Mouse (Mus musculus) splenic B cell, adult 2 months (primary cell): ENCODE measurements around the gene Kcnj12.

Experiments
- DNase-seq: peaks from one replicate; pipeline ENCODE4 v3.0.0-alpha.2; 2011; ENCODE audit warnings: low read depth, low spot score
- H3K27me3 ChIP-seq: 2 replicates; pipeline ENCODE4 v1.6.1; 2012; ENCODE audit warnings: mild to moderate bottlenecking, low read length, moderate library complexity, mixed read lengths; ENCODE audit not compliant: control insufficient read depth, poor library complexity, insufficient read depth, severe bottlenecking
- H3K36me3 ChIP-seq: 2 replicates; pipeline ENCODE4 v1.6.1; 2012; ENCODE audit warnings: mild to moderate bottlenecking, low read length, moderate library complexity, mixed read lengths; ENCODE audit not compliant: control insufficient read depth, poor library complexity, insufficient read depth, severe bottlenecking

Gene Kcnj12

DNA sequence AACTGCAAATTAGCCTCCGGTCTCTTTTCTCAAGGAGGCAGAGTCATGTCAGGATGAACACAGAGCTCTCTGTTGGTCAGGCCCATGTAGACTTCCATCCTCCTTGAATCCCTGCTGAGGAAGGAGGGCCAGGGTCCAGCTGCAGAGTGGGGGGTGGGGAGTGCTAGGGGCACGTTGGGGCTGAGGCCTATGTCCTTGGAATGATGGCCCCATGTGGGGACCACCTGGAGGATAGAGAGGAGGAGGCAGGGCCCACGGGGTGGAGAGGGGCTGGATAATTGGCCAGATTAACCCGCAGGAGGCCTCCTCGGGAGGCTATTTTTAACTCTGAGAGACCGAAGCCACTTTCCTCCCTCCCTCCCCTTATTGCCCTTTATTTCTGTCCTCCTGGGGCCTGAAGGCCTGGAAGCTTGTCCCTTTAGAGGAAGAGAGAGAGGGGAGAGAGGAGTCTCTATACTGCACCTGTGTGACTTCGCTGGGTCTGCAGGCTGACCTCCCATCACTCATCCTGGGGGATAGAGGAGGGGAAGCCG, 5.4 kb upstream of the Kcnj12 start:
- Histone ChIP-seq H3K36me3 (no peaks in the 10 kb centered on the region), H3K27me3 (no peaks in the 10 kb centered on the region)
- DNase-seq, result no peak

DNA sequence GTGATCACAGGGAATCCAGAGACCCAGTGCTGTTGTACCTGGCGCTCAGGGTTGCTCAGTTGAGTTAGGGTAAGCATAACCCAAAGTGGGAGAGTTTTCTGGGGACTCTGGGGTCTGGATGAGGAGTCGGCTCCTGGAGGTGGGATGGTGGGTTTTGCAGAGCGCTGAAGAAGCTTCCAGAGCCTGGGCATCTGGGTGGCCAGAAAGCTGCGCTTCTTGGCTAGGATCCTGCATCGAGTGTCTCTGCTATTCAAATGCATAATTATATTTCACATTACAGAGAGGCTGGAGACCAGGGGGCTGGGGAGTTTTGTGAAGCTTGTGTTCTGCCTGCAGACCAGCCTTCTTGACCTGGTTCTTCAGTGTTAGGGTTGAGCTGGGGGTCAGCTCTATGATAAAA, 1.2 kb upstream of the Kcnj12 start:
- Histone ChIP-seq H3K36me3 (no peaks in the 10 kb centered on the region), H3K27me3 (no peaks in the 10 kb centered on the region)
- no peak for DNase-seq

DNA sequence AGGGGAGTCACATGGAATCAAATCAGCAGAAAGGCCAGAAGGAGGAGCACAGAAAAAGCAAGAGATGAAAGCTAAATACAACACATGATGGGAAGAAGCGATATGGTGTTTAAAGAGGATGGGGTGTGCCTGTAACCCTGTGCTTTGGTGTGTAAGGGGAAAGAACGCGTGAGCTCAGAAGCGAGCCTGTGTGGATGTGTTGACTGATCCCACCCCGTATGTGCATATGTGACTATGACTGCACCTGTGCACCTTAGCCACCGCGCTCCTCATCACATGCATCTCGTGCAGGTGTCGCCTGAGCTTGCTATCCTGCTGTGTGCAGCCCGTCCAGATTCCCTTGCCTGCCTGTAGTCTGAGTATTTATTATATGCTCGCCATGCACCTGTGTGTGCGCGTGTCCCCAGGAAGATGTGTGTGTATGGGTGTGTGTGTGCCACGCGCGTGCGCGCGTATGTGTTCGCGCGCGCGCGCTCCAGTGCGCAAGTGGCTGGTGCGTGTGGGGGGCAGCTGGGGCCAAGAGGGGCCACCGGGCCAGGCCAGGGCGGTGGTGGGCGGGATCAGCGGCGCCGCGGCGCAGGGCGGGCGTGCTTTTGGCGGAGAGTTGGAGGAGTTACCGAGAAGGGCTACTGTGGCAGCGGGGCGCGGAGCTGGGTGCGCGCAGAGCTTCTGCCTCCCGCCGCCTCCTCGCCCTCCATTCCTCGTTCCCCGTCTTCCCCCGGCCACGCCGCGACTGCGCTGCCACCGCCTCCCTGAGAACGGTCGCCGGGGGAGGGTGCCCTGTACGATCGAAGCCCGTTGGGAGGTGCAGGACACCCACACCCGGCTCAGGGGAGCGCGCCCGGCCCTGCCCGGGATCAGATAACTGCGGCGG, 451 bp upstream of the Kcnj12 start:
- Histone ChIP-seq H3K27me3 (no peaks in the 10 kb centered on the region), H3K36me3 (no peaks in the 10 kb centered on the region)
- no peak for DNase-seq

DNA sequence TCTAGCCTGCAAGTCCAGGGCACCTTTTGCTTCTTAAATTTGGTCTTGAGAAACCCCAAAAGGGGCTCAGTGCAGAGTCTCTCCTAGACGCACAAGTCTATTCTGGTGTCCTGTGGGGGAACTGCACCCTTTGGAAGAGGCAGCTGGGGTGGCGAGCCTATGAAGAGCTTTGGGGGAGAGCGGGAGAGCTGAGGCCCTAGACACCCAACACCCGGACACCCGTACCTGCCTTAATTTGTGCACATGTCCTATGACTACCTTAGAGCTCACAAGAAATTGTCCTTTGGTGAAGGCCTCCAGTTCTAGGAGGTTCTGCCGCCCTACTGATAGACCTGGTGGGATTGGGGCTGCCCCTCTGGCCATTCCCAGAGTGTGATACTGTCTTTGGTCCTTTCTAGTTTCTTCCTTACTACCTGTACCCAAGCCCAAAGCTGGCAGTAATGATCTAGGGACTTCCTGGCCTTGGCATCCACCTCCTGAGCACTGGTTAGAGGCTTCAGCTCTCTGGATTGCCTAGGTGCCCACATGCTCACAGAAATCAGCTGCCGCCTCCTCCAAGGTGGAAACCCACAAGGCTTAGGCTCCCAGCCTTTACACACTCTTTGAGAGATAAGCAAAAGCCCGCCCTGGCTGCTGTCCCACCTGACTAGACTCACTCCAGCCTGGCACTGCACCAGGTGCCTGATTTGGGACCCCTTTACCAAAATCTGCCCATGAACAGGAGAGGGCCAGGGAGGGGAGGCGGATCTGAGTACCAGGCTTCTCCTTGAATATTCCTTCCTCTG, 1.2 kb downstream of the Kcnj12 start:
- Histone ChIP-seq H3K36me3 (no peaks in the 10 kb centered on the region), H3K27me3 (no peaks in the 10 kb centered on the region)
- DNase-seq, result no peak

DNA sequence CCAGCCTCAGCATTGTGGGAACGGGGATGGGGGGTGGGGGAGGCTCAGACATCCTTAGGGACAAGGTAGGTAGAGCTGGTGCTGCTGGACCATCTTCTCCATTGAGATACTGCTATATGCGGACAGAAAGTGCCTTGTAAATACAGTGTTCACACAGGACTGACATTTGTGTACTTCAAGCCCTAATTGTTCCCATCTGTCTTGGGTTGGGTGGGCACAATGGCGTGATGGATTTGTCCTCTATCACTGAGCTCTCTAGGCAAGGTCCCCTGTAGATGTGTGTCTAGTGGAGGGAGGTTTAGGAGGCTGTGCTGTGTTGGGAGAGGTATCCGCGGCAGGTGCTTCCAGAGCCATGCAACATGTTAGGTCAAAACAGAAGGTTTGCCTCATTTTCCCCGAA, 2.0 kb downstream of the Kcnj12 start:
- H3K27me3 ChIP-seq, result no peaks in the 10 kb centered on the region
- H3K36me3 ChIP-seq, result no peaks in the 10 kb centered on the region
- DNase-seq, result no peak

GRCm38 (mm10) chr11:61024996-61025395, 2.6 kb downstream of the Kcnj12 start:
- Histone ChIP-seq H3K27me3 (no peaks in the 10 kb centered on the region), H3K36me3 (no peaks in the 10 kb centered on the region)
- DNase-seq, result no peak

DNA sequence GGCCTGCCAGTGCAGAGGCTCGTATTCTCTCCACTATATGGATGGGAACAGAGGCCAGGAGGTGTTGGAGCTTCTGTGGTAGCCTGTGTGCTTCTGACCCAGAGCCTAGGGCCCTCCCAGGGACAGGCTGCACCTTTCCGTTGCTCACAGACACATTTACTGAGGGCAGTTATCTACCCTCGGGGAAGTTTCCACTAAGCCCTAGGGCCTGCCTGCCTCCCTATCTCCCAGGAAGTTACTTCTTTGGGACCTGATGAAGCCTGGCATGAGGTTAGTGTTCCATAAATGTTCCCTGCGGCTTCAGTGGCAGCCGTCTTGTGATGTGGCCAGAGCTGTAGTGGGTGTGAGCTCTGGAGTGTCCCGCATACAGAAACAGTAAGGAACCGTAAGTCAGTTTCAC, 3.2 kb downstream of the Kcnj12 start:
- no peaks in the 10 kb centered on the region for H3K27me3 ChIP-seq
- H3K36me3 ChIP-seq, result no peaks in the 10 kb centered on the region
- no peak for DNase-seq

DNA sequence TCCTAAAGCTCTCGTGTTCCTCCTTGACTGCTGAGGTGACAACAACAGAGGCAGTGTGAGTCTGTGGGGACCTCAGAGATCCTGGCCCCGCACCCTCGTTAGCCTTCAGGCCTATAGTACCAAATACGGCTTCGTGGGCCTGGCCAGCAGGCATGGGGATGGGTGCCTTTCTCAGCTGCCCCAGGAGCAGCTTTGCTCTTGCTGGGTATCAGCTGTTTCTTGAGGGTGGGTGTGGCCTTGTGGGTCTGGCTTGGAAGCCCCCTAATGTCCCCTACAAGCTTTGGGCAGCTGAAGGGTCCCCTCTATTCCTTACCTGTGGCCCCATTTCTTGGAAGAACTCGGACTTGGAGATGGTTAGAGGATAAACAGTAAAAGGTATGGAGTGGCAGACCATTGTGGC, 4.0 kb downstream of the Kcnj12 start:
- Histone ChIP-seq H3K27me3 (no peaks in the 10 kb centered on the region), H3K36me3 (no peaks in the 10 kb centered on the region)
- DNase-seq, result no peak

DNA sequence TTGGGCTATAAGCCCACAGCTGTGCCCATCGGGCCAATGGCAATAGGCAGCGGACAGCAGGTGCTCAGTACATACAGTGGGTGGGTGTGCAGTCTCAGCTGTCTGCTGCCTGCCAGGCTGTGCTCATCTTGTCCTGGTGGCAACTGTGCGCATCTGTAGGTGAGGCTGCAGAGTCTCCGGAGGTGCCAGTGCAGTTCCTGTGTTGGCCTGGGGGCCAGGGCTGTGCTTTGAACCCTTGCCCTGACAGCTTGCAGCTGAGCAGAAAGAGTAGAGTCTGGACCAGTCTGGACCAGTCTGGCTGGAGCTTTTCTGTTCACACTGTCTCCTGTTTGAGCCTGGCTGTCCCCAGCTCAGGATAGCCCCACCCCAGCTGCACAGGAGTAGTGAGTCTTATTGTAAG, 4.8 kb downstream of the Kcnj12 start:
- no peaks in the 10 kb centered on the region for H3K36me3 ChIP-seq
- no peak for DNase-seq
- H3K27me3 ChIP-seq, result no peaks in the 10 kb centered on the region

DNA sequence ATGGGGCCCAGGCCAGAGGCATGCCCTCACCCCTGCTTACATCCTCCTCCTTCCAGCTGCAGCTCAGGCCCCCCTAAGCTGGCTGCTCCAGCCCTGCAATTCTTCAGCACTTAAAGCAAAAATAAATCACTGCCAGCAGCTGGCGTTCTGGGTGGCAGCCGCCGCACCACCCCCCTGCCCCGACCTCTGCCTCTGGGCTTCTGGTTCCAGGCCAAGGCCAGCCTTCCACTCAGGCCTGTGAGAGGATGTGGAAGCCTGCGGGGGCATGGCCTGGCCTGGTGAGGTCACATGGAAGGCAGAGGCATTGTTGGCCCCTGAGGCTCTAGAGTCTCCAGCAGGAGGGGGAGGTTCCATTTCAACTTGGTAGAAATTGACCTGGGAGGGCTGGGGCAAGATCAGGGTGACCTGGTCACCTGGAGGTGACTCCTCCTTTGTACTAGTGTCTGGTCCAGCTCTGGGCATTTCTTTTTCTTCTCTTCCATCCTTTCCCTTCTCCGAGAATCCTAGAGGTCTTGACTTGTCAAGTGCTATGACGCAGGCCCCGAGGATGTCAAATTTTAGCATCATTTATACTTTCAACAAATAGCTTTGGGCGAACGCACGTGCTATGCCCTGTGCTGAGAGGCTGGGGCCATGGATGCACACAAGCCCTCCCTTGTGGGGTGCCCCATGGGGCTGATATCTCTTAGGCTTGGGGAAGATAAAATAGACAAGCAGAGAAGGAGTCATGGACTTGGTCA, 6.0 kb downstream of the Kcnj12 start:
- Histone ChIP-seq H3K27me3 (no peaks in the 10 kb centered on the region), H3K36me3 (no peaks in the 10 kb centered on the region)
- DNase-seq, result no peak

- no peak for DNase-seq
- H3K27me3 ChIP-seq, result no peaks in the 10 kb centered on the region
- H3K36me3 ChIP-seq, result no peaks in the 10 kb centered on the region
Observed at GRCm38 (mm10) chr11:61029116-61029740, 6.9 kb downstream of the Kcnj12 start.

- Histone ChIP-seq H3K27me3 (no peaks in the 10 kb centered on the region), H3K36me3 (no peaks in the 10 kb centered on the region)
- peak; percentile 6 for DNase-seq
Observed at GRCm38 (mm10) chr11:61029864-61030595, 7.7 kb downstream of the Kcnj12 start.

GRCm38 (mm10) chr11:61031137-61031536, 8.8 kb downstream of the Kcnj12 start:
- Histone ChIP-seq H3K36me3 (no peaks in the 10 kb centered on the region), H3K27me3 (no peaks in the 10 kb centered on the region)
- DNase-seq, result no peak
